Mouse (Mus musculus): ENCODE measurements around the gene Selp.

Gene Selp

GRCm38 (mm10) chr1:164114947-164115493 lies at the start of gene Selp:
Gene Selp, plus strand, starts transcription at chr1:164115264.
- DNase-seq (ENCODE audit: low spot score in 2 of 2): no peak

GRCm38 (mm10) chr1:164069261-164069660 lies 45.8 kb upstream of the Selp start:
- DNase-seq (ENCODE audit: low spot score in 2 of 2): no peak

GRCm38 (mm10) chr1:164070461-164070860 lies 44.6 kb upstream of the Selp start:
- no peak for DNase-seq (ENCODE audit: low spot score in 2 of 2)

GRCm38 (mm10) chr1:164071111-164071510 lies 44.0 kb upstream of the Selp start:
- DNase-seq (ENCODE audit: low spot score in 2 of 2): no peak

GRCm38 (mm10) chr1:164072001-164072400 lies 43.1 kb upstream of the Selp start:
- DNase-seq (ENCODE audit: low spot score in 2 of 2): no peak

GRCm38 (mm10) chr1:164073091-164073490 lies 42.0 kb upstream of the Selp start:
- DNase-seq (ENCODE audit: low spot score in 2 of 2): no peak

GRCm38 (mm10) chr1:164073803-164074202 lies 41.3 kb upstream of the Selp start:
- no peak for DNase-seq (ENCODE audit: low spot score in 2 of 2)

- DNase-seq (ENCODE audit: low spot score in 2 of 2): no peak
Observed at GRCm38 (mm10) chr1:164074606-164075140, 40.4 kb upstream of the Selp start.

- DNase-seq (ENCODE audit: low spot score in 2 of 2): no peak
Observed at GRCm38 (mm10) chr1:164075416-164075815, 39.6 kb upstream of the Selp start.

- no peak for DNase-seq (ENCODE audit: low spot score in 2 of 2)
Observed at GRCm38 (mm10) chr1:164076441-164076840, 38.6 kb upstream of the Selp start.

GRCm38 (mm10) chr1:164077031-164077430 lies 38.0 kb upstream of the Selp start:
- DNase-seq (ENCODE audit: low spot score in 2 of 2): no peak

- DNase-seq (ENCODE audit: low spot score in 2 of 2): no peak
Observed at GRCm38 (mm10) chr1:164078323-164078741, 36.7 kb upstream of the Selp start.

- no peak for DNase-seq (ENCODE audit: low spot score in 2 of 2)
Observed at GRCm38 (mm10) chr1:164079091-164079490, 36.0 kb upstream of the Selp start.

GRCm38 (mm10) chr1:164083046-164083445 lies 32.0 kb upstream of the Selp start:
- DNase-seq (ENCODE audit: low spot score in 2 of 2): no peak

- DNase-seq (ENCODE audit: low spot score in 2 of 2): no peak
Observed at GRCm38 (mm10) chr1:164086797-164087196, 28.3 kb upstream of the Selp start.

GRCm38 (mm10) chr1:164087872-164088271 lies 27.2 kb upstream of the Selp start:
- DNase-seq (ENCODE audit: low spot score in 2 of 2): no peak

- DNase-seq (ENCODE audit: low spot score in 2 of 2): no peak
Observed at GRCm38 (mm10) chr1:164096780-164097179, 18.3 kb upstream of the Selp start.

GRCm38 (mm10) chr1:164097911-164098310 lies 17.2 kb upstream of the Selp start:
- no peak for DNase-seq (ENCODE audit: low spot score in 2 of 2)

GRCm38 (mm10) chr1:164098372-164098771 lies 16.7 kb upstream of the Selp start:
- no peak for DNase-seq (ENCODE audit: low spot score in 2 of 2)

- DNase-seq (ENCODE audit: low spot score in 2 of 2): no peak
Observed at GRCm38 (mm10) chr1:164109763-164110162, 5.3 kb upstream of the Selp start.

- DNase-seq (ENCODE audit: low spot score in 2 of 2): no peak
Observed at GRCm38 (mm10) chr1:164110591-164111329, 4.3 kb upstream of the Selp start.

GRCm38 (mm10) chr1:164114280-164114679 lies 784 bp upstream of the Selp start:
- DNase-seq (ENCODE audit: low spot score in 2 of 2): no peak

- DNase-seq (ENCODE audit: low spot score in 2 of 2): no peak
Observed at GRCm38 (mm10) chr1:164115647-164116046, 583 bp downstream of the Selp start.

Measured in spleen, postnatal 4 days (tissue).